Mouse (Mus musculus): Measurements from ENCODE around the gene Tnip1.
"Not testable (repeated sequence)": the region's sequence is repeated elsewhere in the genome, so short reads cannot be mapped to it uniquely, and the experiment has no call there.

Tnip1 gene

DNA sequence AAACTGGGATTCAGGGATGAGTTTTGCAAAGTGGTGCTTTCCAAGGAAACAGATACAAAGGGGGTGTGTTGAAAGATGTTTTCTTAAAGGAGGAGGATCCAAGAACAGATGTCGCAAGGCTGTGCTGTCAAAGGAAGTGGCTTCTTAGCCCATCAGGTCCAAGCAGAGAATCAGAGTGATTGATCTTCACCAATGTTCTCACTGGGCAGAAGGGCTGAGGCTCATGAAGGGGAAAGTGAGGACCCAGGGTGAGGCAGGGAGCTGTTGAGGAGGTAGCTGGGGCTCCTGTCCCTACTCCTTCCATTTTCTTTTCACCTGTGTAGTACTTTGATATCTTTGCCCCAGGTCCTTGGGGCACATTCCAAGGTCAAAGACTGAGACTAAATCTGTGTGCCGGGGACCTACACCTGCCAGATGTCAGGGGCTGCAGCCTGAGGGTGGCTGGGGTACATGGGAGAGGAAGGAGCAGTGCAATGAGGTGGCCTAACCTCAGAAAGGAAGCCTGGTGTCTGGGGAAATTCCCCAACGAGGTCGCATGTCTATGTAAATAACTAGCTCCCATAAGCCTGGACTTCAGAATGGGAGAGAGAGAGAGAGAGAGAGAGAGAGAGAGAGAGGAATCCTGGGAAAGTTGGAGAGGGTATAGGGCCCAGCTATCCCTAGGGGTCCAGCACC is 9.5 kb upstream of the Tnip1 start:
- DNase-seq (ENCODE audit: low spot score): peak; percentile 45

DNA sequence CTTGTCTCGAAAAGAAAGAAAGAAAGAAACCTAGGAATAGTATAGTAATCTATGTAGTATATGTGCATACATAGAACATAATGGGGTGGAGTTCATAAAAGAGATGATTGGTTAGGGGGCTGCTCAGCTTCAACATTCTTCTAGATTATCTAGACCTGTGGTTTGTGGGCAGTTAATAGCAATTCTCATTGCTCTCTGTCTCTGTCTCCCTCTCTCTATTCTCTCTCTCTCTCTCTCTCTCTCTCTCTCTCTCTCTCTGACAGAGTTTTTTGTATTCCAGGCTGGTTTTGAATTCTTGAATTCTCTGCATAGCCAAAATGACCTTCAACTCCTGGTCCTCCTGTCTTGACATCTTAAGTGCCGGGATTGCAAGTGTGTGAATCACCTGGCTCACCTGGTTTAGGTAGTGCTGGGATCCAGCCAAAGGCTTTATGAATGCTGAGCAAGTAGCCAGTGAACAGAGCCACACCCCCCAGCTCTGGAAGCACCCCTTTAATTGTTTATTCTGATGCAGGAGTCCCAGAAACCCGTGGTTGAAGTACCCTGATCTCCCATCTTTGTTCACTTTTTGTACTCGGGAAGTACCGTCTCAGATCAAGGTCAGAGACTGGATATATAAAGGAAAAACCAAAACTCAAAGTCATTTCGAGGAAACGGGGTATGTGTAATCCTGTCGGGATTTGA is 8.8 kb upstream of the Tnip1 start:
- no peak for DNase-seq (ENCODE audit: low spot score)

DNA sequence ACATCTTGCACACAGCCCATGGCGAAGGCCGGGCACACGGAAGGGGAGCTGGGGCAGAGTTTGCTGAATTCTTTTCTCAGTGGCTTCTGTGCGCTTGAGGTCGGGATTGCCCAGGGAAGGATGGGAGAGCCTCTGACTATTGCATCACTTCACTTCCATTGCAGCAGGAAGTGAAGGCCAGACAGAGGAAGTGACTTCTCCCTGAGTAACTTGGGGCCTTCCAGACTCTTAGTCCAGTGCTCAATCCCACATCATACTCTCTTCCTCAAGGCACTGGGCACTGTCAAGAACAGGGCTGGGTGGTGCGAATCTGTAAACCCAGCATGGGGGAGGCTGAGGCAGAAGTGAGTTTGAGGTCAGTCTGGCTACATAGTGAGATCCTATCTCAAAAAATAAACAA is 2.5 kb upstream of the Tnip1 start:
- no peak for DNase-seq (ENCODE audit: low spot score)

DNA sequence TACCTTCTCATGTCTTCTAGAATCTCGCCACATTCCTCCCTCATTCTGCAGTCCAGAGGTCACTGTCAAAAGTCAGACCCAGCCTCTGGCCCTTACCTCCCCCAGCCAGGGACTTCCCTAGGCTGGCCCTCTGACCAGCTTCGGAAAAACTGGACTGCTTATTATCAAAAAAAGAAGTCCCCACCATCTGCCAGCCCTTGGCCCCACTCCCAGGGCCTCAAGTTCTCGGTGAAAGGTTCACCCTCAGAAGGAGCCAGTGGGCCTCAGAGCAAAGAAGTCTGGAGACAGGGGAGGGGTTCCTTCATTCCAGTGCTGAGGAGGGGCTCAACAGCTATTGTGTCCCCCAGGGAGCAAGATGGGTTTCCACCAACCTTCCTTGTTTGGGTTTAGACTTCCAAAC is 796 bp downstream of the Tnip1 start:
- DNase-seq (ENCODE audit: low spot score): peak; percentile 93

DNA sequence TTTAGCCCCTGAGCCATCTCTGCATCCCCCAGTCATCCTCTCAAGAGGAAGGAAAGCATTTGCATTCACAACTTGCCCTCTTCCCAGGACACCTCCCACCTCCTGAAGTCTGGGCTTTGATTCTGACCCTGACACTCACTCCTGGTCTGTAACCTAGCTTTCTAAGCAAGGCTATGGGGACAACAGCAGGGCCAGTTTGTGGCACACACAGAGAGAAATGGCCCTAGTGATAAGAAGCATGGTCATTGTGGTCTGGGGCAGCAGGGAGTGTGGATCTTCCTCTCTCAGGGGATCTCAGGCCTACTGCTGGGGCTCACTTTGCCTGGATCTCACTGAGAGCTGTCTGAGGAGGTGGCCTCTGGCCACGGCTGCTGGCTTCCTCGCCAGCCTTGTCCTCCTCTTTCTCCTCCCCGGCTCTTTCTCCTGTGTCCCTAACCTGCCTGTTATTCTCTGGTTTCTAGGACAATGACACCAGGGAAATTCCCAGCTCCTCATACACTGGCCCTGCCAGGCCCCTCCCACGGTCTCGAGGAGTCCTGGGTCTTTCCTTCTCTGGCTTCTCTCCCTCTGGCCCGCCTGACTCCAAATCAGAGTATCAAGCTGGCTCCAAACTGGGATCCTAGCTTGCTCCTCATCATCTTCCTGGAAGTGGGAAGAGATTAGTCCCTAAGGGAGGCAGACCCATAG is 1.4 kb downstream of the Tnip1 start:
- DNase-seq (ENCODE audit: low spot score): peak; percentile 93

DNA sequence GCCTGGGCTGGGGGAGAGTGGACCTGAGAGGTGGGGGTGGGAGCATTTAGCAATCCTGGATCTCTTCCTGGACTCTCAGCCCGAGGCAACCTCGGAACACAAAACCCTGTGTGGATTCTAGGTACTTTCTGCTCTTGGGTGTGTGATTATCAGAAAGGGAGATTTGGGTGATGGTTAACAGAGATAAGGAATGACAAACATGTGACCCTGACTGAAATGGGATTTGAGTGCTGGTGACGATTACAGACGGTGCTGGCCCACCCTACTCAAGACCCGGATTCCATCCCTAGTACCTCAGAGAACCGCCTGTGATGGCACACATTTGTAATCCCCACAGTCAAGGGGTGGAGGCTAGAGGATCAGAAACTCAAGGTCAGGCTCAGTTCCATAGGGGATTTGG is 2.5 kb downstream of the Tnip1 start:
- no peak for DNase-seq (ENCODE audit: low spot score)

DNA sequence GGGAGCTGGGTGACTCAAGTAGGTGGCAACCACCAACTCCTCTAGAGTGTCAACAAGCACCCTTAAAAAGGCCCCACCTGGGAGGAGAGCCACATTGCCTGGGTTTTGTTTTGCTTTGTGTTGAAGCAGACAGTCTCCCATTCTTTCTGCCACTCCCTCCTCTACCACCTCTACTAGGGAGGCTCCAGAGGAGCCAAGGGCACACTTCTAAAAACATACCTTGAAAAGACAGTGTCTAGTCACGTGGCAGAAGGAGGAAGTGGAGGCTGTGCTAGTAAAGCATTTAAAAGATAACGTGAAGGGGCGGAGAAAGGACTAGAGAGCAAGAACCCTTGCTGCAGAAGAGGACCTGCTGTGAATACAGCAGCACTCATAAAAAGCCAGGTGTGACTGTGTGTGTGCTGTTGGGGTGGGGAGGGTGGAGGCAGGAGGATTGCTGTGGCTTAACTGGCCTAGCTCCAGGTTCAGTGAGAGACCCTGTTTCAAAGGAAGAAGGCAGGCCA is 4.1 kb downstream of the Tnip1 start:
- DNase-seq (ENCODE audit: low spot score): peak; percentile 47

DNA sequence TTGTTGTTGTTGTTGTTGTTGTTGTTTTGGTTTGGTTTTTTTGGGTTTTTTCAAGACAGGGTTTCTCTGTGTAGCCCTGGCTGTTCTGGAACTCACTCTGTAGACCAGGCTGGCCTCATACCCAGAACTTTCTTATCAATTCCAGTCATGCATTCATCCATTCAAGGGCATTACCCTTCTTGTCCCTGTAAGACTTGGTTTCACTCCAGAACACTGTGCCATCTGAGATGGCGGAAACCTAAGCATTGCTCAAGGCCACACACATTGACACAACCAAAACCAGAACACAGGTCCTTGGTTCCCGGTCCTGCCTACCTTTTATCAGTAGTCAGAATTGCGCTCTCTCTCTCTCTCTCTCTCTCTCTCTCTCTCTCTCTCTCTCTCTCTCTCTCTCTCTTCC is 5.0 kb downstream of the Tnip1 start:
- DNase-seq (ENCODE audit: low spot score): peak; percentile 61

DNA sequence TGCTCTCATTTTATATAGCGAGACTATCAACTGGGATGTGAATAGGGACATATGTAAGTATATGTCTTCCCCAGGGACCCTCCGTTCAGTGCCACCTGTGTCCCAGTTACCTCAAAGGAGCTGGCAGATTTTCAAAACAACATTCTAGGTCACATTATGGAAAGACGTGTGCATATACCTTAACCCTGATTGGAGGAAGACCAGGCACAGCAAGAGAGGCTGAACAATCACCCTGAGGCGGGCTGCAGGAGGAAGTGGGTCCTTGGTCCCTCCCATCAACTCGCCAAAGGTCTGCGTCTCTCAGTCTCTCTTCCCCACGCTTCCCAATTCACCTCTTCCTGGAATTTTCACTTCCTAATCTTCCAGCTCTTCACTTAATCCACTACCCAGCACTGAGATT is 5.8 kb downstream of the Tnip1 start:
- DNase-seq (ENCODE audit: low spot score): no peak

DNA sequence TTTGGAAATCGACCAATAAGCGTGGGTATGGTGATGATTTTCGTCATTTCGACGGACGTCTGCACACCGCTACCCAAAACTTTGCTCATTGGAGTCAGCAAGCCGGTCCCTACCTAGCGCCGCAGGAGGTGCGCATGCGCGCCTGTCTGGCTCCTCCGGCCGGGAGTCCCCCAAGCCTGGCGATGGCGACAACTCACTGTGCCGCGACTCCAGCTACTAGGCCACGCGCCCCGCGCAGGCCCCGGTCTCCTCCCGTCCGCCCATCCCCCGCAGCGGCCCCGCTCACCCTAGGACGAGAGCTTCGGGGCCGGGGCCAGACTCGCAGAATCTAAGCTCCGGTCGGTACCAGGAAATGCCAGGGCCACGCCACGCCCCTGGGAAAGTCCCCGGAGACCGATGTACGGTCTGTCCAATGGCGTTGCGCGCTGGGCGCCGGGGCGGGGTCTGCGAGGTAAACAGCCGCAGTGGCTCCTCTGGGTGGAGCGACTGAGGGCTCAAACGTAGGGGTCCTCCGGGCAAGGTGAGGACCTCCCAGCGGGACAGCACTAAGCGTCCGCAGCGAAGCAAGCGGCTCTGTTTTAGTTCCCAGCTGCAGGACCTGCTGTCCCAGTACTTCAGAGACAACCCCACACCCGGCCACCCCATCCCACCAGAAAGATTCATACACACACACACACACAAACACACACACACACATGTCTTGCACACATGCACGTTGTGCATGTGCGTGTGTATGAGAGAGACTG is 6.8 kb downstream of the Tnip1 start:
- peak; percentile 97 for DNase-seq (ENCODE audit: low spot score)

DNA sequence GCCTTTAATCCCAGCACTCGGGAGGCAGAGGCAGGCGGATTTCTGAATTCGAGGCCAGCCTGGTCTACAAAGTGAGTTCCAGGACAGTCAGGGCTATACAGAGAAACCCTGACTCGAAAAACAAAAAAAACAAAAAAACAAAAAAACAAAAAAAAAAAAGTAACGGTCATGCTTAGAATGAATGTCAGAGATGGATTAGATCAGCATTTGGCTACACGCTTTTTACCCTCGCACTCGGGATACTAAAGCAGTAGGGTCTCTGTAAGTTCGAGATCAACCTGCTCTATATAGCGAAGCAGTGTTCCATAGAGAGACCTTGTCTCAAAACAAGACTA is 7.3 kb downstream of the Tnip1 start:
- not testable (repeated sequence) for DNase-seq (ENCODE audit: low spot score)

DNA sequence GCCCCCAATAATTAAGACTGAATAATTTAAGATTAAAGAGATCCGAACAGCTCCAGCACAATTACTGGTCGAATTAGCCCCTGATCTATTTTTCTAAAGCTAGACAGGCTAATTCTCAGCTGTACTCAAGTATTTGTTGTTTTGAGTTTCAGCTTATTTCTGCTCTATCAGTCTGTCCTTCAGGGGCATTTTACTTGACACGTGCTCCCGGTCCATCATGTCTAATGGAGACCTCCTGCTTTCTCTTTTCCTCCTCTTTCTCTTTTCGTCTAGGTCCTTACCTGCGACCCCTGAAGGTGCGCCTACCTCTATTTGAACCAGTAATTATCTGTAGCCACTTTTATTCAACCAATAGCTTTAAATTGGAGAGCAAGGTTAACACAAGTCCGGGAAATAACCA is 8.0 kb downstream of the Tnip1 start:
- no peak for DNase-seq (ENCODE audit: low spot score)

DNA sequence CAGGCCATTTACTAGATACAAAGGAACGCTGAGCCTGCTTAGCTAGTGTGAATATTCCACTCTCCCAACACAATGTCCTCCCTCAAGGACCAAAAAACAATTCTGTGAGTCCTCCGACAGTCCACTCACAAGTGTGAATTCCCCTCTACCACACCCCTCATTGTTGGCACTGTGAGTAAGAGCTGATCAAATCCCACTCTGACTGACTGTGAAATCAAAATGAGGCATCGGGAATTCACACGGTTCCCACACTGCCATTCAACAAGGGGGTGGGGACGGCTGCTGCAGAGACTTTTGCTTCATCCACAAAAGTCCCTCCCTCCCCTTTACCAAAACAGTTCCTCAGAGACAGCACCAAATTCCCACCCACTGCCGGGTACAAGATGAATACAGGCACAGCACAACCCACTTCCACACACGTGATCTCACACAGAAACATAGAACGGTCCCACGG is 8.7 kb downstream of the Tnip1 start:
- DNase-seq (ENCODE audit: low spot score): peak; percentile 47

DNA sequence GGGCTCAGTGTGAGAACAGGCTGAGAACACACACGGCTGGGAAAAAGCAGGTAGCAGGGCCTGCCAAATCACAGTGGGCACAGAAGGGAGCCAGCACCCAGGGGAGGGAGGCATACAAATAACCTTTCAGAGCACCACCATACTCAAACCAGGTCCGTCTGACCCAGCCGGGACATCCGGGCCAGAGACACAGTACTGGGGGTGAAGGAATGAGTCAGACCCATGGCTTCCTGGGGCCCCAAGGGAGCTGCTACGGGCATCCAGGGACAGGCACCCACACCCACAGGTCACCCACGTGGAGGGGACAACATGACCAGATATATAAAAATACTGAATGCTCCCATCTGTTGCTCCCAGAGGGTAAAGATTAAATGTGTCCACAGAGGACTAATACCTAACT is 10.1 kb downstream of the Tnip1 start:
- DNase-seq (ENCODE audit: low spot score): no peak

DNA sequence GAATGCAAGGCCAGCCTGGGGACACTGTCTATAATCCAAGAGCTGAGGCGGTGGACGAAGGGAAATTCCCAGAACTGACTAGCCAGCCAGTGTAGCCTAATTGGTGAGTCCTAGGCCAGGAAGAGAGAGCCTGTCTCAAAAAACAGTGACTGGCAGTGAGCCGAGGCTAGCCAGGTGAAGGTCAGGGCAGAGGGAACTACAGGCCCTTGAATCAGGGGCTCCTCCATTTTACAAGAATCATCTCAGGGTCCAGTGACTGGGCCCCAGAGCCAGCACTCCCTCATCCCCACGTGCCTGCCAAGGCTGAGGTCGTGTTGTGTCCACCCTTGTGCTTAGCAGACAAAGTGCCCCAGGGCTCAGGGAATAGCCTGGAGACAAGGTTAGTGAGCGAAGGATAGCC is 12.0 kb downstream of the Tnip1 start:
- DNase-seq (ENCODE audit: low spot score): no peak

DNA sequence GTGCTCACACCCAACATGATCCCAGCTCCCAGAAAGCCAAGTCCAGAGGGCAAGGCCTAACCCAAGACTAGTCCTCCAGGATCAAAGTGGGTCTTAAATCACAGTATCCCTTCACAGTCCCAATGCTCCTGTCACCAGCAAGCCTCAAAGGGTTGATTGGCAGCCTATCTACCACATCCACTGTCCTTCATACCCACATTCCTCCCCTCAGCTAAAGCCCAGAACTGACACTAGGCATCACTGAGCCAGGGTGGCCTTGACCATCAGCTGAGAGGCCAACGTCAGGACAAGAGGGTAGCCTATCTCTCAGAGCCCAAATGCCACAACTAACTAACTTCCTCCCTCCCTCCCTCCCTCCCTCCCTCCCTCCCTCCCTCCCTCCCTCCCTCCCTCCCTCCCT is 13.0 kb downstream of the Tnip1 start:
- DNase-seq (ENCODE audit: low spot score): no peak

DNA sequence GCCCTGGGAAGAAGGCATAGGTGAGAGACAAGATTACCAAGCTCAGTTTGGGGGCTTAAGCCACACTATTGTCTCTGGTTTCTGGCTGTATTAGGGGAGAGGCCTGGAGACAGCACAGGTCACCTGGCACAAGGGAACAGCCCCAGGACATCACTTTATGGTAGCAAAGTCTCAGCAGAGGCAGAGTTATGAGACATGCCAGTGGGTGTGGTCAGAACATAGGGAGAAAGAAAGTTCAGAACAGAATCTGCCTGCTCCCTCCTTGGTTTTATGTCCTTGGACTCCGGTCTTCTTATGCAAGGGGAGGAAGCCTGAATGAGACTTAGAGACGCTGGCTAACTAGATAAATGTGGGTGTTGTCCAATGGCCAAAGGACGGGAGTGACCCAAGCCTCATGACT is 18.0 kb downstream of the Tnip1 start:
- DNase-seq (ENCODE audit: low spot score): no peak

DNA sequence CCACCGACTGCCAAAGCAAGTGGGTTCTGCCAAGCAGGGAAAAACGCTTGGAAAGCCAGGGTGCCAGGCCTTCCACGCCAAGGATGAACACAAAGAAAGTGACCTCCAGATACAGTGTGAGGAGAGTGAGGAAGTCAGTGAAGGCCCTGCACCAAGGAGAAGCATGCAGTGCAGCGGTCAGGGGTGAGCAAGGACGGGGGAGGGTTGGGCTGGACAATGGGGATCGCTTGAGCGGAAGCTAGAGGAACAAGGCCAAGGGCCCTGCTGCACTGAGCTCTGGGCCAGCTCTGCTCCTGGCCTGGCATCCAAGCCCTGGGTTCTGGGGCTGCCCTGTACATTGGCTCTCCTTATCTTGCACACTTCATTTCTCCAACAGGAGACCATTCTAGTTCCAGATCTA is 22.7 kb downstream of the Tnip1 start:
- DNase-seq (ENCODE audit: low spot score): no peak

DNA sequence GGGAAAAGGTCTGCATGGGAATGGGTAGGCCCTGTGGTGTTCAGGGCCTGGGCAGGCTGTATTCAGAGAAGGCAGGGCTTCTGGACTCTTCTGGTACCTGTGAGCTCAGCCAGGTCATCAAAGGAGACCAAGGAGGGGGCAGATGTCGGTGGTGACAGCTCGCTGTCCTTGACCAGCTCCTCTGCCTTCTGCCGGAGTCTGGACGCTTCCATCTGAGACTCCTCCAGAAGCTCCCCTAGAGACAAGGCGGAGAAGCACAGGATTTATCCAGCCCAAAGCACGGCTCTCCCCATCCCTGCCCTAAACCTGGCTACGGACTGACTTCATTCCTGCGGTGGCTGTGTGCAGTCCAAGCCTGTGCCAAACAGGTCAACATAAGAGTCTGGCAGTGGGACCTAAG is 23.2 kb downstream of the Tnip1 start:
- DNase-seq (ENCODE audit: low spot score): no peak

DNA sequence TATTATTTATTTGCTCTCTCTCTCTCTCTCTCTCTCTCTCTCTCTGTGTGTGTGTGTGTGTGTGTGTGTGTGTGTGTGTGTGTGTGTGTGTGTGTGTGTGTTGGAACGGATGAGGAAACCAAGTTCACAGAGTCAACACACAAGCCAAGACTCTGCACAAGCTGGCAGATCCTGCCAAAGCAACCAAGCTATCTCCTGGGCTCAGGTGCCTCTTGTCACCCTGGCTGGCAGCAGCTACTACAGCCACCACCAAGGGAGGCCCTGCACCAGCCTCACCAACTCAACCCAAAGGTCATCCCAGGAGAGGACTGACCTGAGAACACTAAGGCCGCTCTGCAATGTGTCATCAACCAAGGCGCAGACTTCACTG is 26.0 kb downstream of the Tnip1 start:
- DNase-seq (ENCODE audit: low spot score): no peak

DNA sequence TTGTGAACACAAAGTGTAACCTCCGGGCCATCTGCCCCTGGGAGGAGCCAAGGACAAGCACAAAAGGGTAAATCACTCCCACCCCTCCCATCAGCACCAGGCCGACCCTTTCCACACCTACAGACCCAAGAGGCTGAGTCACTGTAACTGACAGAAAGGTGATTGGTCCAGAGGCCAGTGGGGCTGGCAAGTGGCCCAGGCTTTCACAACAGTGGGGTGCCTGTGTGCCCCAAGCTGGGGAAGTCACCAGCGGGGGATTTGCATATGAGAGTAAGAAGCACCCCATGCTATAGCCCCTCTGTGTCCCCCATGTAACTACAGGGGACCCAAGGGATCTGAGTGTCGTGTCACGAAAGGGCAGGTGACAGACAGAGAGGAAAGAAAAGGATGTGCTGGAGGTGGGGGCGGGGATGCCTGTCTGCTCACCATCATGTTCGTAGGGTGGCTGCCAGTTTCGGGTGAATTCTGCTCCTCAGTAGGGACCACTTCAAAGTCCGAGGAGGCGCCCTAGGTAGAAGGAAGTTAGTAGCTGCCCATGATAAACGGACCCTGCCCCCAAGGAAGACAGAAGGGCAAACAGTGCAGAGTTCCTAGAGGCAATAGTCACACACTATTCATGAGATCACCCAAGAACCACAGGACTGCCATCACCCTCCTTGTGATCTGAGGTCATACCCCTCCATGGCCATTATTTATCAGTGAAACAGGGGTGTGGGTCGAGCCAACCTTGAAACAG is 26.5 kb downstream of the Tnip1 start:
- no peak for DNase-seq (ENCODE audit: low spot score)

DNA sequence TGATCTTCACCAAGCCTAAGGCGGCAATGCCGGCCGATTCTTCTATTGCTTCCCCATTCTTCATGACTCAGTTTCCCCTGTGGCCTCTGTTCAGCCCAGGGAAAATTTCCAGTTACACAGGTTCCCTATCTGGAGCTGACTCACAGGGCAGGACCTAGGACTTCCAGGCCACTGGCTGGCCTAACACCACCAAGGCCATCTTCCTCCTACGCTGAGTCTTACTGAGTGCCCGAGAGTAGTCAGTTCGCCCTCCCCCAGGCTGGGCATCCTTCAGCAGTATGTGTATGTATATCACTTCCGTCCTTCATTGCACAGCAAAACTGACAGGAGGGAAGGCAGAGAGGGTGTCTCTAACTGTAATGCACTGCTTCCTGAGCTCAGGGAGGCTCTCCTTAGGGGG is 28.5 kb downstream of the Tnip1 start:
- DNase-seq (ENCODE audit: low spot score): no peak
